Mouse (Mus musculus): ENCODE data around the gene Car2.

Car2 gene

DNA sequence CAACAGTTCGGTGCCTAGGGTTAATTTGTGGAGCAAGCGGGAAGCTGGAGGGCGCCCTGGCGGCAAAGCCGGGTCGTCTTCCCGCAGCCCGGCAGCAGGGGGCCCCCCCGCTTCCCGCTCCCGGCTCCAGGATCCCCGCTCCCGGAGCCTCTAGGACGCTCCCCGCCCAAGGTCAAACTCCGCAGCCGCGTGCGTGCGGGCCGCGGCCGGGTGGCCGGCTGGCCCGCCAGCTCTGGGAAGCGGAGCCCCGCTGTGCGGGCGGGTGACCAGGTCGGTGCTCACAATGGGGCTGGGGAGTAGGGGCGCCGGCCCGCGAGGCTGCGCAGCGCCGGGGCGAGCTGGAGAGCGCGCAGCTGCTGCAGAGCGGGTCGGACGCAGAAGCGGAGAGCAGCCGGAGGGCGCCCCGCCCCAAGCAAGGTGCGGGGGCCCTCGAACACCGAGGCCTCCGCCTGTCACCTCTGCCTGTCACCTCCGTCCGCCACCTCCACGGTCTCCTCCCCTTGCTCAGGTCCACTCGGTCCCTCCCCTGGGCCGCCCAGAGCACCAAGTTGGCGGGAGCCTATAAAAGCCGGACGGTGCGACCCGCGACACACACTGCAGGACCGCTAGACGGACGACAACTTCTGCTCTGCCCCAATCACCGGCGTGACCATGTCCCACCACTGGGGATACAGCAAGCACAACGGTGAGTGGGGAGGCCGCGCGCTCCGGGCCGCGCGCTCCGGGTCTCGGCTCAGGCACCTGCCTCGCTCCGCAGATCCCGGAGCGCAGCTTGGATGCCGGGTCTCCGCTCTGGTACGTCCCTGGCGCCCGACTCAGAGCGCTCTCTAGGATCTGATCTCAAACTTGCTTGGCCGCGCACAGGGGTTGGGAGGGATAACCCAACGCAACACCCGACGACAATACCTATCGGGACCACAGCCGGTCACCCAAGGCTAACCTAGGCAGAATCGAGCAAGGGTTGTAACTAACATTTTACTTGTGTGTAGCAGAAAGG is at the start of gene Car2:
TSS of gene Car2 (plus strand) at position 172 of the 997 bp plus-strand sequence.
- peak; percentile 82 for DNase-seq (ENCODE audit: low spot score)

GRCm38 (mm10) chr3:14838936-14839335 is 47.1 kb upstream of the Car2 start:
- DNase-seq (ENCODE audit: low spot score): no peak

- no peak for DNase-seq (ENCODE audit: low spot score)
Observed at GRCm38 (mm10) chr3:14839466-14840118, 46.5 kb upstream of the Car2 start.

DNA sequence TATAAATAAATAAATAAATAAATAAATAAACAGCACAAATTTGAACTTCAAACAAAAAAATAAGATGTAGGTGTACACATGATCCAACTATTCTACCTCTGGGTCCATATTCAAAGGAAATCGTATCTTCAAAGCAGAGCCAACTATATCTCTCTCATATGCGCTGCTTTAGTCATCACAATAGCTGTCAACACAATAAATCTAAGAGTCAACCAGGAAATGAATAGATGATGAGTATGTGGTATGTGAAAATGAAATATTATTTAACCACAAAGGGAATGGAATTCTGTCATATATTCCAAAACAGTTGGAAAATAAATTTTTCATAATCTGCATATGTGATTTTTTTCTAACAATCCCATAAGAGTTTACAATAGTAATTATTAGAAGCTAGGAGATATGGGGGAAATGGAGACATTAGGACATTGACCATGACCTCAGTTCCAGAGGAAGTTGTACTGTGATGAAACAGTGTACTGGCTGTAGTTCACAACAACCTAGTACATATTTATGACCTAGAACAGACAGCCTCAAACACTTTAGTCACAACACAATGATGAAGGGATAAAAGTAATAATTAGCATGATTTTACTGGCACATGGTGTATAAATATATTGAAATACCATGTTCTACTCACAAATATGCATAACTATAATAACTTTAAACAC is 37.4 kb upstream of the Car2 start:
- DNase-seq (ENCODE audit: low spot score): no peak

- DNase-seq (ENCODE audit: low spot score): no peak
Observed at GRCm38 (mm10) chr3:14853966-14854365, 32.1 kb upstream of the Car2 start.

DNA sequence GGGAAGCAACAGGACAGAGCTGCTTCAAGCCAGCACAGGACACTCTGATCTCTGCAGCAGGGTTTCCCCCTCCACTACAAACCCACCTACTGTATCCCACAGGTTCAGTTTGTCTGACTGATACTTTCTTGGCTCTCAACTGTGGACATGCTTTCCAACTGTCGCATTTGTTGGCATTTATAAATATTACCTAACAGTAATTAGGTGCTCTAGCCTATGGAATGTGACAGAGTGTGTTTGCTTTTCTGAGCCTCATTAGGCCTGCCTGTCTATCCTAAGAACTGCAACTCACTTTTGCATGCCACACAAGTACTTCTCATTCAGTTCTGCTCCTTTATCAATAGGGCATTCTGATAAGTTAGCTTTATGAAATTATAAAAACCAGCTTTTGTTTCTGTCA is 31.6 kb upstream of the Car2 start:
- no peak for DNase-seq (ENCODE audit: low spot score)

- no peak for DNase-seq (ENCODE audit: low spot score)
Observed at GRCm38 (mm10) chr3:14857874-14858273, 28.2 kb upstream of the Car2 start.

GRCm38 (mm10) chr3:14860291-14860690 is 25.8 kb upstream of the Car2 start:
- no peak for DNase-seq (ENCODE audit: low spot score)

- no peak for DNase-seq (ENCODE audit: low spot score)
Observed at GRCm38 (mm10) chr3:14861165-14861564, 24.9 kb upstream of the Car2 start.

- no peak for DNase-seq (ENCODE audit: low spot score)
Observed at GRCm38 (mm10) chr3:14861787-14862186, 24.3 kb upstream of the Car2 start.

GRCm38 (mm10) chr3:14862654-14863021 is 23.4 kb upstream of the Car2 start:
- DNase-seq (ENCODE audit: low spot score): no peak

DNA sequence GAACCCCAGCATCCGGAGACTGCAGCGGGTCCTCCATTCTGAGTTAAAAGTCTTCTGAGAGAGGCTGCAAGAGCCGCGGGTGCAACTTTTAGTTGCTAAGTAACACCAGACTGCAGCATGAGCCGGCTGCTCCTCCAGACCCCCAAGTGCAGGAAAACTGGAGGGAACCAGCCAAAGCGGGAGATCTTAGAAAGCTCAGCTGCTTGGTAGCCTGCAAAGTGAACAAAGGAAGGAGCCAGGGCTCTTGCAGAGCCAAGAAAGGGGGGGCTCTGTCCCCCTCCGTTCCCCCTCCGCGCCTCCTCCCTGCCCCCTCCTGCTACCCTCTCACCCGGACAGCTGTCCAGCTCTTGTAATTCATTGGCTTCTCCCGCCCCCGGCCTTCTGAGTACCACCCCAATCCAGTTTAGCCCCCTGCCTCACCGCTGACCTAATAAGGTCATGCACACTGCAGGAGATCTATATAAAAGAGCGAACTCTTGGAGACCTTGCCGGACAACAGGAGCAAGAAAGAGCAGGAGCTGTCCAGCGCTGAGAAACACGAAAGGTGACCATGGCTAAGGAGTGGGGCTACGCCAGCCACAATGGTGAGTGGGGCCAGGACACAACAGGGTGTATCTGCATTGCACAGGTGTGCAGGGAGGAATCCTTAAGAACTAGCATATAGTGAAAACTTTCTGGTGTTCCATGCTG is 22.9 kb upstream of the Car2 start, which contains the start of gene Car3:
TSS of gene Car3 (plus strand) at position 491 of the 690 bp plus-strand sequence.
- no peak for DNase-seq (ENCODE audit: low spot score)

DNA sequence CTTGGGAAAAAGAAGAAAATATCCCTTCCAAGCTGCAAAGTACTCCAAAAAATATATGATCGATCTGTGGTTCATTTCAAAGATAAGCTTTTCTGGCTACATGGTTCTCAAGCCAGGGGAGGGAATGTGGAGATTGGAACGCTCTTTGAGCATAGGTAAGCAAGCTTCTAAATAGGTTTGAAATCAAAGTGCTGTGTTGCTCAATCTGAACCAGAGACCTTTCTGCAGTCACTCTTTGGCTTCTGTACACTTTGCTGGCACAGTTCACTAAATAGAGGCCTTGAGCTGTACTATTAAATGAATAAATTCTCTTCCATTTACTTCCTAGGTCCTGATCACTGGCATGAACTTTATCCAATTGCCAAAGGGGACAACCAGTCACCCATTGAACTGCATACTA is 22.2 kb upstream of the Car2 start:
- DNase-seq (ENCODE audit: low spot score): no peak

- no peak for DNase-seq (ENCODE audit: low spot score)
Observed at GRCm38 (mm10) chr3:14865941-14866340, 20.1 kb upstream of the Car2 start.

DNA sequence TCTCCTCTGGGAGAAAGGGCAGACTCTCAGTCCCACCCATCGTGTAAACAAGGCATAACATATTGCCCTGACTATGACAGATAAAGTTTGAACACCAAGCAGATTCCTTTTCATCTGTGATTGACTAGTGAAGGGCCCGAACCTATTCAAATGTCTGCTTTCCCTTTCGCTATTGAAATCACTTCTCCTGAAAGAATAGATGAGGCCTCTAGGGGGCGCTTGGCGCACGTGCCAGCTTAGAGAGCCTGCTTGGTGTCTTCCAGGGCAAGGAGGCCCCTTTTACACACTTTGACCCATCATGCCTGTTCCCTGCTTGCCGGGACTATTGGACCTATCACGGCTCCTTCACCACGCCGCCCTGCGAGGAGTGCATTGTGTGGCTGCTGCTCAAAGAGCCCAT is 16.3 kb upstream of the Car2 start:
- DNase-seq (ENCODE audit: low spot score): peak; percentile 86

GRCm38 (mm10) chr3:14870528-14870927 is 15.5 kb upstream of the Car2 start:
- no peak for DNase-seq (ENCODE audit: low spot score)

- no peak for DNase-seq (ENCODE audit: low spot score)
Observed at GRCm38 (mm10) chr3:14871386-14871785, 14.7 kb upstream of the Car2 start.

DNA sequence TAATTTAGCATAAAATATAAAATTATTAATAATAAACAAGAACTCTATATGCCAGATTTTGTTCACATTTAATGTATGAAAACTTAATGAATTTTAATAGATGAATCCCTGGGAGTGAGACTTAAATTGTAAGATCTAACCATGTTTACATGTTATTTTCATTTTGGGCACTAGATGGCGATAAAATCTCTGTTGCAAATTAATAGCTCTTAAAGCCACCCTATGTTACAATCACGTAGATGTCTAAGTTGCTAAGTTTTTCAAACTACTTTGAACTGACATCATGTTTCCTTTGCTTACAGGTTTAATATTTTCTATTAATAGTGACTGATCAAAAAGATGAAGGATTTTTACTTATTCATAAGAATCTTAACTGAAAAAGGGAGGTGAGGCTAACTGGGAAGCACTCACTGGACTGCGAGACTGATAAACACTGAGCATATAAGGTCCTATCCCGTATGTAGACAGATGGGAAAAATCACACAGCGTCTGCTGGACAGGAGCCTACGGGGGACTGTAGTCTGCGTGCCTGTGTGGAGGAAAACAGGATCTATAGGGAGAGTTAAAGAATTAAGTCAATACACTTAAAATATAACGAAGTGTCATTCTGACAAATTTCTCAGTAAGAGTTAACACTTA is 11.6 kb upstream of the Car2 start:
- peak; percentile 75 for DNase-seq (ENCODE audit: low spot score)

DNA sequence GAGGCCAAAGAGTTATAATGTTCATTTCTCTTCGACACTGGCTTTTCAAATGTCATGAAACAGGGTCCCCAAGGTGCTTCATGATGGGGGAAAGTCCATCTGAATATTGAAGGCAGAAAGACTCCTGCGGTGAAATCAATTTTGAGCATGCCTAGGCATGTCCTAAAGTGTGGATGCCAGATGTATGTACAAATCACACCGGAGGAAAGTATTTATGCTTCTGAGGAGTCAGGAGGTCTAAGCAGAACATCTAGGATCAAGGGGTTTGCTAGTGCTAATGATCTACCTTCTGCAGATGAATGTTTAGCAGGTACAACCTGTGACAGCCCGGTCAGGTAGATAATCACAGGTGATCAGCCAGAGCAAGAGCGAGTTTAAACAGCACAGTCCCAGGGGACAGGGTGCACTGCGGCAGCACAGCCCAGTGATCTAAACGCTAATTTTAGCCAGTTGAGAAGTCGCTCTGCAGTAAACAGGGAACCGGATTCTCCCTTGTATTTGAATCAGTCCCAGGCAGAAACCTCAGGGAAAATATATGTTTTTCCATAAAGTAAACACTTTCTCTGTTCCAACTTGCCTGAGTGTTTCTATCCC is 9.7 kb upstream of the Car2 start:
- DNase-seq (ENCODE audit: low spot score): no peak

- no peak for DNase-seq (ENCODE audit: low spot score)
Observed at GRCm38 (mm10) chr3:14877251-14877909, 8.7 kb upstream of the Car2 start.
